ENCODE assay signal across 30 mouse cellular contexts in genomic region chr4:14325686-14326085, GRCm38 (mm10).
DNase-seq lines count a peak whose midpoint lies in the region; ATAC-seq lines count a peak whose summit lies in the region.
"Had no signal": no experiment of that assay in that cellular context is flagged by ENCODE, and none has a peak within 500 bp of the region (broad histone marks: within the 10 kb centered on the region; RNA-seq: fewer than 3 reads in every experiment).

No protein-coding gene starts in this region.

- no peak overlapping the region for H3K4me2 ChIP-seq in embryonic facial prominence, embryonic 11.5 days (ENCODE audit: low read depth, low read length)
- no peak overlapping the region for H3K4me2 ChIP-seq in hindbrain, embryonic 16.5 days (ENCODE audit: low read length)
- H3K4me2 ChIP-seq: embryonic facial prominence, embryonic 12.5 days; forebrain, embryonic 13.5 days; heart, embryonic 13.5 days; hindbrain, embryonic 12.5 days; limb, embryonic 15.5 days; lung, embryonic 15.5 days; midbrain, embryonic 15.5 days; neural tube, embryonic 13.5 days had no signal

- H3K9ac ChIP-seq in embryonic facial prominence, embryonic 11.5 days (replicated peaks; ENCODE audit: low read length) = no peak overlapping the region
- no peak overlapping the region for H3K9ac ChIP-seq in hindbrain, embryonic 16.5 days (ENCODE audit: low read depth, low read length)
- H3K9ac ChIP-seq: embryonic facial prominence, embryonic 12.5 days; forebrain, embryonic 13.5 days; heart, embryonic 13.5 days; hindbrain, embryonic 12.5 days; limb, embryonic 15.5 days; liver, embryonic 14.5 days; lung, embryonic 15.5 days; midbrain, embryonic 15.5 days; neural tube, embryonic 13.5 days had no signal

- no peaks in the 10 kb centered on the region for H3K36me3 ChIP-seq in embryonic facial prominence, embryonic 11.5 days (replicated peaks; ENCODE audit: control insufficient read depth, insufficient read depth, low read depth, low read length)
- H3K36me3 ChIP-seq in embryonic facial prominence, embryonic 10.5 days (replicated peaks) = no peaks in the 10 kb centered on the region
- no peaks in the 10 kb centered on the region for H3K36me3 ChIP-seq in hindbrain, embryonic 16.5 days (ENCODE audit: control insufficient read depth, insufficient read depth, low read length)
- H3K36me3 ChIP-seq: embryonic facial prominence, embryonic 12.5 days; heart, embryonic 13.5 days; hindbrain, embryonic 12.5 days; limb, embryonic 15.5 days; lung, embryonic 15.5 days; midbrain, embryonic 15.5 days; neural tube, embryonic 13.5 days had no signal

- peak; percentile 50 for DNase-seq in embryonic facial prominence, embryonic 11.5 days (ENCODE audit: low spot score)
- DNase-seq in embryonic facial prominence, embryonic 10.5 days (ENCODE audit: low spot score) = no peak
- DNase-seq in layer of hippocampus, adult 8-10 months (ENCODE audit: low spot score in 2 of 2) = peak; percentile 4 to 6
- DNase-seq in layer of hippocampus, postnatal 10 days (ENCODE audit: low spot score in 2 of 2) = no peak
- peak; percentile 7 for DNase-seq in right cerebral cortex, adult 18-20 months
- DNase-seq in right cerebral cortex, postnatal 14 days = no peak
- peak; percentile 19 for DNase-seq in telencephalon, adult 2 months (ENCODE audit: low read depth, low spot score)
- DNase-seq: cerebellum, adult 18-20 months; cerebellum, postnatal 25 days; gastrocnemius, postnatal 36 days; heart, adult 2 months; heart, postnatal 14 days; kidney, adult 11 months; kidney, postnatal 10 days; lung, postnatal 36 days; thymus, adult 2 months; thymus, postnatal 4 days had no signal

- no peak overlapping the region for H3K27ac ChIP-seq in embryonic facial prominence, embryonic 11.5 days (replicated peaks; ENCODE audit: low read depth, low read length)
- no peak overlapping the region for H3K27ac ChIP-seq in embryonic facial prominence, embryonic 10.5 days (replicated peaks)
- no peak overlapping the region for H3K27ac ChIP-seq in hindbrain, embryonic 16.5 days (ENCODE audit: low read depth, low read length)
- H3K27ac ChIP-seq: embryonic facial prominence, embryonic 12.5 days; forebrain, embryonic 13.5 days; heart, adult 2 months; heart, embryonic 13.5 days; hindbrain, embryonic 12.5 days; layer of hippocampus, adult 2 months; limb, embryonic 15.5 days; liver, embryonic 14.5 days; lung, embryonic 15.5 days; midbrain, embryonic 15.5 days; neural tube, embryonic 13.5 days had no signal

- no peak for ATAC-seq in embryonic facial prominence, embryonic 11.5 days (replicated peaks; ENCODE audit: insufficient number of reproducible peaks, low FRiP score, low TSS enrichment, low read depth)
- ATAC-seq in hindbrain, embryonic 16.5 days = no peak
- ATAC-seq: forebrain, embryonic 13.5 days; midbrain, embryonic 15.5 days had no signal

- no peak overlapping the region for H3K4me3 ChIP-seq in embryonic facial prominence, embryonic 11.5 days (ENCODE audit: low read depth, low read length)
- no peak overlapping the region for H3K4me3 ChIP-seq in embryonic facial prominence, embryonic 10.5 days
- no peak overlapping the region for H3K4me3 ChIP-seq in hindbrain, embryonic 16.5 days (ENCODE audit: low read length)
- H3K4me3 ChIP-seq: embryonic facial prominence, embryonic 12.5 days; forebrain, embryonic 13.5 days; heart, adult 2 months; heart, embryonic 13.5 days; hindbrain, embryonic 12.5 days; layer of hippocampus, adult 2 months; limb, embryonic 15.5 days; lung, embryonic 15.5 days; megakaryocyte, embryonic 14.5 days; midbrain, embryonic 15.5 days; myocyte; neural tube, embryonic 13.5 days had no signal

- WGBS in embryonic facial prominence, embryonic 11.5 days = 44% methylated on average over 4 of the region's 4 CpGs
- 46% methylated on average over 4 of the region's 4 CpGs for WGBS in embryonic facial prominence, embryonic 10.5 days
- WGBS in hindbrain, embryonic 16.5 days = 71% methylated on average over 4 of the region's 4 CpGs

- no peaks in the 10 kb centered on the region for H3K4me1 ChIP-seq in embryonic facial prominence, embryonic 11.5 days (ENCODE audit: control insufficient read depth, insufficient read depth, low read length)
- H3K4me1 ChIP-seq in embryonic facial prominence, embryonic 10.5 days = 0 out of 2 replicates have a peak, but pooled peaks cover 5% of the 10 kb centered on the region
- no peaks in the 10 kb centered on the region for H3K4me1 ChIP-seq in hindbrain, embryonic 16.5 days (ENCODE audit: control insufficient read depth, insufficient read depth, low read depth, low read length)
- H3K4me1 ChIP-seq: embryonic facial prominence, embryonic 12.5 days; forebrain, embryonic 13.5 days; heart, embryonic 13.5 days; hindbrain, embryonic 12.5 days; lung, embryonic 15.5 days; megakaryocyte, embryonic 14.5 days; midbrain, embryonic 15.5 days; neural tube, embryonic 13.5 days had no signal

- no peaks in the 10 kb centered on the region for H3K27me3 ChIP-seq in embryonic facial prominence, embryonic 11.5 days (ENCODE audit: control insufficient read depth, insufficient read depth, low read length)
- no peaks in the 10 kb centered on the region for H3K27me3 ChIP-seq in embryonic facial prominence, embryonic 10.5 days (replicated peaks; ENCODE audit: low read depth, poor library complexity, severe bottlenecking)
- no peaks in the 10 kb centered on the region for H3K27me3 ChIP-seq in hindbrain, embryonic 16.5 days (replicated peaks; ENCODE audit: control insufficient read depth, insufficient read depth, low read length)
- H3K27me3 ChIP-seq: embryonic facial prominence, embryonic 12.5 days; forebrain, embryonic 13.5 days; heart, embryonic 13.5 days; hindbrain, embryonic 12.5 days; limb, embryonic 15.5 days; lung, embryonic 15.5 days; megakaryocyte, embryonic 14.5 days; midbrain, embryonic 15.5 days; neural tube, embryonic 13.5 days had no signal

- no peaks in the 10 kb centered on the region for H3K9me3 ChIP-seq in embryonic facial prominence, embryonic 11.5 days (replicated peaks; ENCODE audit: control insufficient read depth, low read length)
- H3K9me3 ChIP-seq in embryonic facial prominence, embryonic 10.5 days = no peaks in the 10 kb centered on the region
- H3K9me3 ChIP-seq in hindbrain, embryonic 16.5 days (ENCODE audit: control insufficient read depth, low read length) = no peaks in the 10 kb centered on the region
- H3K9me3 ChIP-seq: embryonic facial prominence, embryonic 12.5 days; forebrain, embryonic 13.5 days; heart, embryonic 13.5 days; hindbrain, embryonic 12.5 days; limb, embryonic 15.5 days; lung, embryonic 15.5 days; megakaryocyte, embryonic 14.5 days; midbrain, embryonic 15.5 days; neural tube, embryonic 13.5 days had no signal

Comparison
In these comparisons a context has a peak if more than half of its experiments do, and no peak if none do; other contexts are left out.
1. DNase-seq: peak in embryonic facial prominence, embryonic 11.5 days (single experiment), layer of hippocampus, adult 8-10 months (2 of 2), right cerebral cortex, adult 18-20 months (single experiment) and telencephalon, adult 2 months (single experiment); none in embryonic facial prominence, embryonic 10.5 days (single experiment), layer of hippocampus, postnatal 10 days (0 of 2) and right cerebral cortex, postnatal 14 days (single experiment).